Mouse (Mus musculus) v-Abl transformed pro-B cells (cell line): ENCODE results near the gene Nol11.

Experiments
- in situ Hi-C, 2 experiments: fragments of 400-800 bp; cut with MboI; formaldehyde crosslinking; loops; one replicate each; pipeline ENCODE4 v1.15.1; 2025; ENCODE audit not compliant: unreplicated experiment in 2 of 2

Gene Nol11

DNA sequence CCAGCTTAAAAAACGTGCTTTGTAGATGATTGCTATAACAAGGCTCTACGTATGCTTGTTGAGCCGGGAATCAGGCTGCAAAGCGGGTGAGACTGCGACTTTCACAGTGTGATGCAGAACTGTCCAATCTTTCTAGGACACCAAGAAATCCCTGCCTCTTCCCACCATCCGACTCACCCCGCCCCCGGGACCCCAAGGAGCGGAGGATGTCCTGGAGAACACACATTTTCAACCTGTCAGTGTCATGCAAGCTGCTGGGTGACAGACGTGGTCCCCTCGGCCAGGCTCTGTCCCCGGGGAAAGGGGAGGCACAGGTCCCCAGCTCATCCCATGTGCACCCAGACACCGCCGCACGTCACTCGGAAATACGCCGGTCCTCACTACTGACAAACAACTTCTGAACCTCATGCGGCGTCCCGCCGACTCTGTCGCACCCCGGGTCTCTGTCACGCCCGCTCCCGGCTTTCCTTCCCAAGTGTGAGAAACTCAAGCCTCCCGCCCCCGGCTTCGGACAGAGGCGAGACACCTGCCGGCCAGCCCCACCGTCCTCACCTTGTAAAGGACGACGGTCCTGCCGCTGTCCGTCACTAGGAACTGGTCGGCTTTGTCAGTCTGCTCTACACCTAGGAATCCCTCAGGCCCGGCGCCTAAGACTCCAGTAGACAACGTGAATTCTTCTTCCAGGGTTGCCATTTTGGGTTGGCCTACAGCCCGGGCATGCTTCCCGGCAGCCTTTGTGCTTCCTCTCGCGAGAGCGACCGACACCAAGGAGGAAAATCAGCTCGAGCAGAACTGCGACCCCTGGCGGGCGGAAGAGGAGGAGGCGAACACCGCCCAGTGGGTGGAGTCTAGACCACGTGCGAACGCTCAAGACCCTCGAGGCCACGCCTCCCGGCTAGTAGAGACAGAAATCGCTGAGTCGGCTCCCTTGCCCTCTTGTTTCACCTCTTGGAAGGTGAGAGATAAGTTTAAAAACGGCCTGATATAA, at the start of gene Nol11:
TSS of gene Nol11 (minus strand) at position 817 of the 988 bp plus-strand sequence.
- in situ Hi-C loops = no loop called here

- in situ Hi-C loops = no loop called here
Observed at GRCm38 (mm10) chr11:107238506-107238905, 49.3 kb upstream of the Nol11 start.

- in situ Hi-C loops = no loop called here
Observed at GRCm38 (mm10) chr11:107237532-107237931, 48.4 kb upstream of the Nol11 start.

DNA sequence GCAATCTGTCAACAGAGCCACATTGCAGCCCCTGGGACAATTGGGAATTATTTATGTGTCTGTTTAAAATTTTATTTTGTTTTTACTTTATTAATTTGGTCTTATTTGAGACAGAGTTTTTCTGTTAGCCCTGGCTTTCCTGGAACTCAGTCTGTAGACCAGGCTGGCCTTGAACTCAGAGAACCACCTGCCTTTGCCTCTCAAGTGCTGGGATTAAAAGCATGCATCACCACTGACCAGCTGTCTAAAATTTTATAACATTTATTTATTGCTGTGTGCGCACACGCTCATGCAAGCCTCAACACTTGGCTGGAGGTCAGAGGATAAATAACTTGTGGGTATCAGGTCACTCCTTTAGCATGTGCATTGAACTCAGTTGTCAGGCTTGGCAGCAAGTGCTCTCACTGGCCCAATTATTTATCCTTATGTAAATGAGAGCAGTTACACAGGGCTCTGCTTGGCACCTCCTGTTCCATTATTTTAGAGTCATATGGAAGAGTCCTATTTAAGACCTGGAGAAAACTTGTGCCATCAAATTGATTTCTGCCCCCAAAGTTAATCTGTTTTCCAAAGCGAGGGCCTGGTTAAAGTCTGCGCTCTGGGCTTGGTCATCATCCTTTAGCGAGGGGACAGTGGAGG, 44.2 kb upstream of the Nol11 start:
- in situ Hi-C loops = no loop called here

DNA sequence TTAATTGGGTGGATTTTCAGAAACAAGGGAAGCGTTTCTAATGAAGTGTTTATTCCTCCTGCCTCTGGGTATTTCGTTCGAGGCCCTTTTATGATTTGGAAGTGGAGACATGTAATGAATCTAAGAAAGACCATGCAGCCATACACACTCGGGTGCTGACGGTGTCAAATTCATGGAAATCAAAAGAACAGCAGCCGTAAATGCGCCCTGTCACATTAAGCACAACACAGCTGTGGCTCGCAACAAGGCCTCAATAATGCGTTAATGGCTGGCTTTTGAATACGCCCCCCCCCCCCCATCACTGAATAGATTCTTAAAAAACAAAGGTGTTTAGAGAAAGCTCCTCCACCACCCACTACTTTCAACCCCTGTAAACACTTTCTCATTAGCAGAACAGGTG, 40.9 kb upstream of the Nol11 start:
- in situ Hi-C loops = no loop called here

GRCm38 (mm10) chr11:107226431-107226830, 37.2 kb upstream of the Nol11 start:
- in situ Hi-C loops = no loop called here

DNA sequence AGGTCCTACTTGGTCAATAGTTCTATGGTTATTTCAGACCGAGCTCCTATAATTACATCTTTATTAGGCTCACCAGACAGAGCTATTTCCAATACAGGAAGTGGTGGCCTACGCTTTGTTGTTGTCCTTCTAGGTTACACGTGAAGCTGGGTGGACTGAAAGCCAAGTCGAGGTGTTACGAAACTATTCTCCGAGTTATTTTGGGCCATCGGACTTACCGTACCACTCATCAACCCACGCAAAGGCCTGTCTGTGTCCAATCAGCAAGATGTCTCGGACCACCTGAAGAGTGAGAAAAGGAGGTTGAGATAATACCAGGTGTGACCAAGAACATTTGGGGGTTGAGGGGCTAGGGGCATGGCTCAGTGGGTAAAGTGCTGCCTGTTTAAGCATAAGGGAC, 36.8 kb upstream of the Nol11 start:
- in situ Hi-C loops = no loop called here

DNA sequence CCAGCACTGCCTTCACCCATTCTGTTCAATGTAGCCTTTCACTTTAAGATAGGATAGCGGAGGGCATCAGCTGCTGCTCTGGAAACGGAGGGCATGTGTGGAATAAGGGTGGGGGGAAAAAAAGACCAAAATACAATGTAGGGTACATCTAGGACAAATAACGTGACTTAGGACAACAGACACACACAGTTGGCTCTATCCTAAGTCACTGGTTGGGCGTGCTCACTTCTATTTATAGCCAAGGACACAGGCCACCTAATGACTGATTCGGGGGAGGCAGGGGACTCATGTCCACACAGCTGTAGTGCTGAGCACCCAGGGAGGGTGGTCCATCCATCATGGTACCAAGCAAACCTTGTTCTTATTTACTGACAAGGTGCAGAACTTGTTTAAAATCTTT, 36.1 kb upstream of the Nol11 start:
- in situ Hi-C loops = no loop called here

- in situ Hi-C loops = loop anchor here in 1 of 2 experiments (25.0 kb wide), 1 partner anchor 764 kb away; no protein-coding TSS in a partner anchor
Observed at GRCm38 (mm10) chr11:107223667-107224214, 34.6 kb upstream of the Nol11 start.

DNA sequence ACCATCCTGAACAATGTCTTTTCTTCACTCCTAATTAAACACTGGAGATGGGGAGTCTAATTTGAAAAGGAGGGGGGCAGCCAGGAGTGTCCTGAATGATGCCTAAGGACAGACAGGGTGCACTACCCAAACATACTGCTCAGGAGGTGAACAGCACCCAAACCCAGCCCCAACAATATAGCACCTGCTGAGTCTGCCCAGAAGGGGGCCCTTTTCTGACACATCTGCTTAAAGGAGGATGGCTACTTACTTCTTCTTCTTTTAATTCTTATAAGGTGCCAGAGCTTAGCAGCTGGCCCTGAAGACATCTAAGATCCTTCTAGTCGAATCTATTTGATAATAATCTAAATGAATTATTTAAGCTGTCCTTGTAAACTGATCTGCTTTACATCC, 34.0 kb upstream of the Nol11 start:
- in situ Hi-C loops = loop anchor here in 1 of 2 experiments (25.0 kb wide), 1 partner anchor 764 kb away; no protein-coding TSS in a partner anchor

DNA sequence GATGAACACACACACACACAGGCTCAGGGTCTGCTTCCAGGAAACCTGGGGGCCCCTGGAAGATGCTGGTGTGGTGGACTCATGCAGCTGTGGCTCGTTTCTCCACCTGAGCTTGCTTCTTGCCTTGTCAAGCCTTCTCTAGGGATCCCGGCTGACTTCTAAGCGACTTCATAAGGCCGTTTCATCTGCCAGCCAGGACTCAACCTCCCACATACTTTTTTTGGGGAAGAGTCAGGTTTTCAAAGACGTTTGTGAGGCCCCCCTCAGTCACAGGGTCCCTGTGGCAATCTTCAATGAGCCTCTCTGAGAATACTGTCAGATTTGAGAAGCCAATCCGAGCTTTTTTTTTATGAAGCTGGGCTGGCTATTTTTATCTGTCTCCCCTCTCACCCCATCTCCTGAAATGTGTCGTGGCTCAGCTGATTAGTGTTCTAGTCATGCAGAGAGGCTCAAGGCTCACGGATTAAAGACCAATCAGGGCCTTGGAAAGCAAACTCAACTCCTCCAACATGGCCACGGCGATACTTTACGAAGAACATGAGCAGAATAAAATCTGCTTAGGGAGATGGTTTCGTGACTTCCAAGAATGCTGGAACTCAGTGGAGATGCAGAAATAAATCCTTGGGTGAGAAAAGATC, 33.5 kb upstream of the Nol11 start:
- in situ Hi-C loops = loop anchor here in 1 of 2 experiments (25.0 kb wide), 1 partner anchor 765 kb away; no protein-coding TSS in a partner anchor

DNA sequence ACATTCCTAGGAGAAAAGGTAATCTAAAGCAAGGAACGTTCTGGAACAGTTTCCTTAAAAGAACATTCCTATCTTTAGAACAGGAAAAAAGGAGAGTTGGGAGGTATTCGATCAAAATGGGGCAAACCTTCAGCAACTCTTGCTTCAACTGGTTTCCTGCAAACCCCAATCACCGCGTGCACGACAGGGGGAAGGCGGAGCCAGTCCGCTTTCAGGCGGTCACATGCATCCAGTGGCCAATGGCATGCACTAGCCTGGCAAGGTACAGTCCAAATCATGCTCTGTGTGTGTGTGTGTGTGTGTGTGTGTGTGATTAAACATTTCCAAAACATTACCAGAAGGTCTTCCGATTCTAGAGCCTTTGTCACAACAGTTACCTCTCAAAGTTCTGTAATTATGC, 25.9 kb upstream of the Nol11 start:
- in situ Hi-C loops = loop anchor here (5.0 to 25.0 kb wide), 2 partner anchors 167 to 772 kb away; no protein-coding TSS in a partner anchor

DNA sequence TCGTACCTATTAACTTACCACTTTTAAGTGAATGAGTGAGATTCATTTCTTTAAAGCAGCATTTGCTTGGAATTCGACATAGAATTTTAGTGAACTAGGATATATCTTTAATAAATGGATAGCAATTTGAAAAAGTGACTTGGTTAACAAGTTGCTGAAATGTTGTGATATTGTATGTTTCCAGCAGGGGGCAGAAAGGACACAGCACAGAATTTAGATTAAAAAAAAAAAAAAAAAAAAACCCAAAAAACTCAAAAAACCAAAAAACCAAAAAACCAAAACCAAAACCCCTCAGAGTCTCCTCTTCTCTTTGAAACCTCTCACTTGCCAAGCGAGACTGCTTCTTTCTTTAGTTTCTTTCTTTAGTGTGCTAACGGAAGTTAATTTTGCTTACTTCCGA, 24.6 kb upstream of the Nol11 start:
- in situ Hi-C loops = loop anchor here (5.0 to 25.0 kb wide), 2 partner anchors 259 to 774 kb away; partner anchors contain the start of gene Pitpnc1 (in 2 of the 2)

GRCm38 (mm10) chr11:107209818-107210217, 20.6 kb upstream of the Nol11 start:
- in situ Hi-C loops = loop anchor here (5.0 to 25.0 kb wide), 2 partner anchors 262 to 777 kb away; partner anchors contain the start of gene Pitpnc1 (in 2 of the 2)

GRCm38 (mm10) chr11:107201773-107202172, 12.6 kb upstream of the Nol11 start:
- in situ Hi-C loops = loop anchor here in 1 of 2 experiments (25.0 kb wide), 1 partner anchor 786 kb away; no protein-coding TSS in a partner anchor

DNA sequence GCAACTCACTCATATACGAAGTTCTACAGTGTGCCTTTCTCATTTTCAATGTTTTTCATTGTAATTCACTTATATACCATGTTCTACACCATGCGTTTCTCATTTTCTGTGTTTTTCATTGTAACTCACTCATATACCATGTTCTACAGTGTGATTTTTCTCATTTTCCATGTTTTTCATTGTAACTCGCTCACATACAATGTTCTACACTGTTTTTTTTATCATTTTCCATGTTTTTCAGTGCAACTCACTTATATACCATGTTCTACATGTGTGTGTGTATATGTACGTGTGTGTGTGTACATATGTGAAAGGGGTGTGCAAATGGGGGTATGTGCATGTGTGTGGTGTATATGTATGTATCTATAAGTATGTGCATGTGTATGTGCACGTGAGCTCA, 10.1 kb upstream of the Nol11 start:
- in situ Hi-C loops = no loop called here

- in situ Hi-C loops = no loop called here
Observed at GRCm38 (mm10) chr11:107195334-107195733, 6.2 kb upstream of the Nol11 start.

- in situ Hi-C loops = no loop called here
Observed at GRCm38 (mm10) chr11:107190376-107190775, 1.2 kb upstream of the Nol11 start.

DNA sequence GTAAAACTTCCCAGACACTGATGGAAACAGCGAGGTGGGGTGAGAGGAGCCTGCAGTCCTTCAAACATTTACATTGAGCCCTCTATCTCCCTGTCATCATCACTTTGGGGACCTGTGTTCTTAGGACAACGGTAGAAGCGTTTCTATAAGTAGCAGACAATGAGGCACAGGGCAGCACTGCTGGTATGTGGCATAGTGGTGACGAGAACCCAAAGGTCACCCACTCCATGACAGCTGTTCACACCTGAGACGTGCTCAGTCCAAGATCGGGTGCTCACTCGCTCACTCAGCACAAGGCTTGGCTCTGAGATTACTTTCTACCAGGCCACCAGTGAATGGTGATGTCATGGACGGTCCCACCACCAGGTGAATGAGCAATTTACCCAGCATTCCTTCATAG, 5.4 kb downstream of the Nol11 start:
- in situ Hi-C loops = no loop called here

GRCm38 (mm10) chr11:107161215-107161614, 28.0 kb downstream of the Nol11 start:
- in situ Hi-C loops = no loop called here
